32 mouse cellular contexts compared by ENCODE assay signal in the genomic region with DNA sequence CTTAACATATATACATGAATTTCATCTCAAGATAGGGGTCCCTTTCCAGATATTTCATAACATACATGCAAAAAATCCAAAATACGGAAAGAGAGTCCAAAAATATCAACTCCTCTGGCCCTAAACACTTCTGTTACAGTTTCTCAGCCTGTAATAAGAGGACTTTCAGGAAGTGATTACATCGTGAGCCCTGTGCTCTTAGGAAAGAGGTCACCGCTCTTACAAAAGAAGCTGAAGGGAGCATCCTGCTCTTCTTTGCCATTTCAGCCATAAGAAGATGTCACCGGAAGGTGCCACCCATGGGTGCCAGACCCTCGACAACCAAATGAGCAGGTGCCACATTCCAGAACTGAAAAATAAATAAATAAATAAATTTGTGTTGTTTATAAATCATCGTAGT.
"Had no signal": no experiment of that assay in that cellular context is flagged by ENCODE, and none has a peak within 500 bp of the region (broad histone marks: within the 10 kb centered on the region; RNA-seq: fewer than 3 reads in every experiment).

No protein-coding gene starts in this region.

- H3K4me1 ChIP-seq: limb, embryonic 10.5 days; limb, embryonic 12.5 days; limb, embryonic 13.5 days; limb, embryonic 15.5 days; lung, embryonic 15.5 days; midbrain, embryonic 10.5 days; midbrain, embryonic 12.5 days; midbrain, embryonic 13.5 days; midbrain, embryonic 15.5 days; neural tube, embryonic 12.5 days; neural tube, embryonic 13.5 days had no signal

- H3K4me2 ChIP-seq: limb, embryonic 12.5 days; limb, embryonic 13.5 days; limb, embryonic 15.5 days; liver, embryonic 11.5 days; liver, embryonic 12.5 days; liver, embryonic 13.5 days; liver, embryonic 15.5 days; lung, embryonic 14.5 days; lung, embryonic 15.5 days; midbrain, embryonic 11.5 days; midbrain, embryonic 12.5 days; midbrain, embryonic 13.5 days; midbrain, embryonic 15.5 days; neural tube, embryonic 12.5 days; neural tube, embryonic 13.5 days had no signal

- H3K4me3 ChIP-seq: limb, embryonic 10.5 days; limb, embryonic 12.5 days; limb, embryonic 13.5 days; limb, embryonic 15.5 days; liver, embryonic 12.5 days; liver, embryonic 13.5 days; liver, embryonic 15.5 days; lung, embryonic 15.5 days; megakaryocyte, embryonic 14.5 days; midbrain, embryonic 10.5 days; midbrain, embryonic 12.5 days; midbrain, embryonic 13.5 days; midbrain, embryonic 15.5 days; myocyte; neural tube, embryonic 12.5 days; neural tube, embryonic 13.5 days had no signal

- H3K27me3 ChIP-seq: limb, embryonic 12.5 days; limb, embryonic 13.5 days; limb, embryonic 15.5 days; liver, embryonic 12.5 days; liver, embryonic 13.5 days; lung, embryonic 15.5 days; megakaryocyte, embryonic 14.5 days; midbrain, embryonic 12.5 days; midbrain, embryonic 13.5 days; midbrain, embryonic 15.5 days; neural tube, embryonic 12.5 days; neural tube, embryonic 13.5 days had no signal

- H3K9me3 ChIP-seq: limb, embryonic 10.5 days; limb, embryonic 12.5 days; limb, embryonic 13.5 days; limb, embryonic 15.5 days; liver, embryonic 12.5 days; liver, embryonic 13.5 days; liver, embryonic 15.5 days; lung, embryonic 15.5 days; megakaryocyte, embryonic 14.5 days; midbrain, embryonic 10.5 days; midbrain, embryonic 12.5 days; midbrain, embryonic 13.5 days; midbrain, embryonic 15.5 days; neural tube, embryonic 12.5 days; neural tube, embryonic 13.5 days had no signal

- H3K9ac ChIP-seq: limb, embryonic 12.5 days; limb, embryonic 13.5 days; limb, embryonic 15.5 days; liver, embryonic 12.5 days; liver, embryonic 13.5 days; liver, embryonic 14.5 days; liver, embryonic 15.5 days; liver, postnatal 0 days; lung, embryonic 14.5 days; lung, embryonic 15.5 days; midbrain, embryonic 12.5 days; midbrain, embryonic 13.5 days; midbrain, embryonic 15.5 days; neural tube, embryonic 12.5 days; neural tube, embryonic 13.5 days had no signal

- ATAC-seq: liver, embryonic 12.5 days; liver, postnatal 0 days; lung, postnatal 0 days; midbrain, embryonic 13.5 days; midbrain, embryonic 15.5 days; midbrain, embryonic 16.5 days had no signal

- H3K36me3 ChIP-seq: limb, embryonic 10.5 days; limb, embryonic 12.5 days; limb, embryonic 13.5 days; limb, embryonic 15.5 days; liver, embryonic 12.5 days; liver, embryonic 13.5 days; liver, embryonic 15.5 days; lung, embryonic 15.5 days; midbrain, embryonic 10.5 days; midbrain, embryonic 12.5 days; midbrain, embryonic 13.5 days; midbrain, embryonic 15.5 days; neural tube, embryonic 12.5 days; neural tube, embryonic 13.5 days had no signal

- H3K27ac ChIP-seq: limb, embryonic 10.5 days; limb, embryonic 12.5 days; limb, embryonic 13.5 days; limb, embryonic 15.5 days; liver, embryonic 12.5 days; liver, embryonic 13.5 days; liver, embryonic 14.5 days; liver, embryonic 15.5 days; lung, embryonic 15.5 days; macrophage; midbrain, embryonic 10.5 days; midbrain, embryonic 12.5 days; midbrain, embryonic 13.5 days; midbrain, embryonic 15.5 days; neural tube, embryonic 12.5 days; neural tube, embryonic 13.5 days had no signal

- DNase-seq: left cerebral cortex, postnatal 4 days; liver; liver, embryonic 13.5 days; liver, postnatal 0 days; lung, adult 18-20 months; lung, adult 2 months; lung, embryonic 14.5 days; lung, postnatal 14 days; lung, postnatal 36 days; lung, postnatal 4 days; midbrain, embryonic 14.5 days had no signal
